Mouse (Mus musculus) liver, embryonic 14.5 days (tissue): ENCODE measurements around the gene Ebf1. TPM values are rescaled to one million over a fixed set of nuclear protein-coding genes. Genes with fewer than 3 reads are reported as not detected.

Source experiments
- ATAC-seq: fragments of 200-750 bp; cut with Nextera tagmentation; 2 replicates; pipeline ENCODE4 v1.8.0; 2017; ENCODE audit warnings: moderate number of reproducible peaks, mild to moderate bottlenecking, moderate library complexity; ENCODE audit not compliant: insufficient read depth
- DNase-seq, 3 experiments: peaks; one replicate each; pipeline ENCODE4 v3.0.0-alpha.2; 2012 to 2013; ENCODE audit warnings: low read depth in 3 of 3, low spot score in 3 of 3
- H3K27ac ChIP-seq: fragments of 300-500 bp; sonication (generic); 2 replicates; pipeline ENCODE4 v1.5.1; 2014; ENCODE audit warnings: moderate library complexity, mild to moderate bottlenecking, control low read depth, inconsistent platforms
- H3K27me3 ChIP-seq: fragments of 300-500 bp; sonication (generic); 2 replicates; pipeline ENCODE4 v1.6.1; 2014; ENCODE audit warnings: mild to moderate bottlenecking, low read length, moderate library complexity; ENCODE audit not compliant: control insufficient read depth, insufficient read depth
- H3K36me3 ChIP-seq: fragments of 300-500 bp; sonication (generic); replicated peaks from 2 replicates; pipeline ENCODE4 v1.6.1; 2014; ENCODE audit warnings: low read depth; ENCODE audit not compliant: control insufficient read depth, insufficient read depth
- H3K4me1 ChIP-seq, 2 experiments: fragments of 200-500 bp in 1 of 2; fragments of 300-500 bp in 1 of 2; sonication (generic) in 1 of 2; replicated peaks; 2 replicates each; pipeline ENCODE4 v1.6.1; 2012 to 2014; ENCODE audit warnings: antibody characterized with exemption in 1 of 2, inconsistent platforms in 1 of 2, low read length in 1 of 2; ENCODE audit not compliant: control insufficient read depth in 2 of 2, insufficient read depth in 2 of 2
- H3K4me2 ChIP-seq: fragments of 300-500 bp; sonication (generic); 2 replicates; pipeline ENCODE4 v1.6.1; 2014; ENCODE audit warnings: low read depth, mild to moderate bottlenecking, control low read depth, moderate library complexity
- H3K4me3 ChIP-seq, 2 experiments: fragments of 200-500 bp in 1 of 2; fragments of 300-500 bp in 1 of 2; sonication (generic) in 1 of 2; 2 replicates each; pipeline ENCODE4 v1.5.1; 2012 to 2014; ENCODE audit warnings: low read depth in 2 of 2, low read length in 2 of 2, mild to moderate bottlenecking in 2 of 2, control low read depth in 1 of 2, inconsistent platforms in 1 of 2, moderate library complexity in 1 of 2; ENCODE audit not compliant: insufficient read depth in 1 of 2
- H3K9ac ChIP-seq: fragments of 300-500 bp; sonication (generic); replicated peaks from 2 replicates; pipeline ENCODE4 v1.6.1; 2014; ENCODE audit warnings: mild to moderate bottlenecking, control low read depth, moderate library complexity
- H3K9me3 ChIP-seq: fragments of 300-500 bp; sonication (generic); 2 replicates; pipeline ENCODE4 v1.6.1; 2016; ENCODE audit warnings: low read length, mixed read lengths; ENCODE audit not compliant: control insufficient read depth
- CTCF ChIP-seq: IDR thresholded peaks from 2 replicates; pipeline ENCODE4 v1.5.1; 2016; ENCODE audit warnings: antibody characterized with exemption, low read depth, control low read depth
- EP300 ChIP-seq: IDR thresholded peaks from 2 replicates; pipeline ENCODE4 v1.6.1; 2016; ENCODE audit warnings: antibody characterized with exemption, low read depth
- WGBS: fragments of 180-500 bp; shearing (Covaris S2); extraction: QIAGEN DNeasy Blood & Tissue Kit; methylation state at CpG from one replicate; pipeline ENCODE4 v1.1.7; 2014; ENCODE audit not compliant: insufficient replicate concordance; 5-methylcytosine and 5-hydroxymethylcytosine counted together
- polyA plus RNA-seq, 2 experiments: library from polyadenylated mRNA; depleted of rRNA in 1 of 2; stranded (reverse) in 1 of 2; unstranded in 1 of 2; fragments of >200 nt; fragmentation: Nextera tagmentation in 1 of 2; extraction: Ambion mirVana in 1 of 2; gene quantifications; 2 replicates each; pipeline versions ENCODE4 v1.2.1 to v1.2.3; 2012 to 2014

Ebf1 gene
- polyA plus RNA-seq, 2 experiments, result 0.20 to 0.34 TPM

DNA sequence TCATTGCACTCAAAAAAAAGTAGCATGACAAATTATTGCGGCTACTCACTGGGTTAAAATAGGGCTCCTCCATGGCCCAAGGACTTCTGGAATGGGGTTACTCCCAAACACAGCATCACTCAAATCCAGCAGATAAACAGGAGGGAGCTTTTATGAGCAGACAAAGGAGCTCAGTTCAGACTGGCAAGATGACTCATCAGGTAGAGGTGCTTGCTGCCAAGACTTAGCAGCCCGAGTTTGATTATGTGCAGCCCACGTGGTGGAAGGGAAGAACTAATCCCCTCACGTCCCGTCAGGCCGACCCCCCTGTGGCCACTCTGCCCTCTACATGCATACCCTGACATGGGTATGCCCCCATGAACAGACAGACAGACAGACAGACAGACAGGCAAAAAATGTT, 285.0 kb downstream of the Ebf1 start:
- Histone ChIP-seq H3K27me3 (no peaks in the 10 kb centered on the region), H3K36me3 (no peaks in the 10 kb centered on the region), H3K9ac (no peak overlapping the region), H3K27ac (no peak overlapping the region), H3K4me3 (no peak overlapping the region), H3K4me1 (peaks cover 0 to 5% of the 10 kb centered on the region in 2 experiments; a peak in 1 of 4 replicates), H3K4me2 (no peak overlapping the region), H3K9me3 (no peaks in the 10 kb centered on the region)
- TF ChIP-seq EP300 (no peak), CTCF (no peak)
- ATAC-seq, result no peak
- no peak for DNase-seq
- WGBS, result 54% methylated on average over 6 of the region's 6 CpGs

- DNase-seq (no peak), ATAC-seq (no peak)
- Histone ChIP-seq H3K27ac (no peak overlapping the region), H3K4me1 (no peaks in the 10 kb centered on the region), H3K4me2 (no peak overlapping the region), H3K9me3 (no peaks in the 10 kb centered on the region), H3K4me3 (no peak overlapping the region), H3K36me3 (no peaks in the 10 kb centered on the region), H3K27me3 (no peaks in the 10 kb centered on the region), H3K9ac (no peak overlapping the region)
- WGBS, result 66% methylated on average over 9 of the region's 9 CpGs
- TF ChIP-seq CTCF, result no peak
- TF ChIP-seq EP300, result no peak
These were observed 287.0 kb downstream of the Ebf1 start for GRCm38 (mm10) chr11:44904121-44904520.

- DNase-seq (no peak), ATAC-seq (no peak)
- Histone ChIP-seq H3K4me3 (no peak overlapping the region), H3K9me3 (no peaks in the 10 kb centered on the region), H3K27ac (no peak overlapping the region), H3K27me3 (no peaks in the 10 kb centered on the region), H3K36me3 (no peaks in the 10 kb centered on the region), H3K4me2 (no peak overlapping the region), H3K4me1 (no peaks in the 10 kb centered on the region), H3K9ac (no peak overlapping the region)
- 35% methylated on average over 5 of the region's 5 CpGs for WGBS
- no peak for TF ChIP-seq CTCF
- no peak for TF ChIP-seq EP300
These were observed 289.3 kb downstream of the Ebf1 start for GRCm38 (mm10) chr11:44906456-44906855.

DNA sequence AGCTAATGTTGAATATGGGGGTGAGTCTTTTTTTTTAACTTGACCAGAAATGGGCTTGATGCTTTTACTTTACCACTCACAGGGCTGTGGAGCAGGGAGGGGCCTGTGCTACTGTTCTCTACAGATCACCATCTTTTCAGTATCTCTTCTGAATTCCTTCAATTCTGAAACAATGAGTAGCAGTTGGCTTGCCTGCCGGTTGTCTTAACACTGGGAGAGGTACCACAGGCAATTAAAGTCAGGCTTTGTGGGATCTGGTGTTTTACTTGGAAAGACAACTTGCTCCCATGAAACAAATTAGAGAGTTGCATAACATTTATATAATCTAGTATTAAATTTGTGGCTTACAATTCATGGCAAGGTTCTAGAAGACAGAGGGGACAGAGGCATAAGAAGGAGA, 294.6 kb downstream of the Ebf1 start:
- Histone ChIP-seq H3K36me3 (no peaks in the 10 kb centered on the region), H3K9ac (no peak overlapping the region), H3K4me3 (no peak overlapping the region), H3K9me3 (no peaks in the 10 kb centered on the region), H3K27me3 (no peaks in the 10 kb centered on the region), H3K27ac (no peak overlapping the region), H3K4me1 (no peaks in the 10 kb centered on the region), H3K4me2 (no peak overlapping the region)
- DNase-seq, result no peak
- WGBS, result 58% methylated on average over 1 of the region's 1 CpGs
- ATAC-seq, result no peak
- TF ChIP-seq CTCF (no peak), EP300 (no peak)

DNA sequence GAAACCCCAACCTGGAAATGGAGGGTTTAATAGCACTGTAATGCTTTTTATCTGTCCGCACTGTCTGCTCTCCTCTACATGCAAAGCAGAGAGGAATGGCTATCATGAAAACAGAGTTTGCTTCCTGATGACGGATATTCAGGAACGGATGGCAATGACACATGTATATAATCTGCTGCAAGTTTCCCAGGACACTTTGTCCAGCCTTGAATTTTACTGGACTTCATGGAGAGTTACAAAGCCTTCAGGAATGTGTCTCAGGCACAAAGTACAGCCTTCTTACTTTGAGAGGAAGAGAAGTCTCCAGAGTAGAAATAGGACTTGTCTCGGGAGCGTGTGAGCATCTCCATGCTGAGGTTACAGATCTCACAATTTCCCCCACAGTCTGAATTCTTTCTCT, 296.7 kb downstream of the Ebf1 start:
- no peak overlapping the region for H3K9ac ChIP-seq
- TF ChIP-seq CTCF, result no peak
- no peak for TF ChIP-seq EP300
- H3K4me1 ChIP-seq, result no peaks in the 10 kb centered on the region
- H3K27ac ChIP-seq, result no peak overlapping the region
- no peak overlapping the region for H3K4me2 ChIP-seq
- no peaks in the 10 kb centered on the region for H3K9me3 ChIP-seq
- H3K36me3 ChIP-seq, result no peaks in the 10 kb centered on the region
- 68% methylated on average over 5 of the region's 5 CpGs for WGBS
- no peaks in the 10 kb centered on the region for H3K27me3 ChIP-seq
- no peak overlapping the region for H3K4me3 ChIP-seq
- ATAC-seq, result no peak
- no peak for DNase-seq
